Mouse (Mus musculus) Patski (cell line): ENCODE data around the gene Lrg1. TPM values are rescaled to one million over a fixed set of nuclear protein-coding genes. Genes with fewer than 3 reads are reported as not detected.
A peak's percentile ranks its signal among the peaks of the same experiment; 100 is the strongest.

ENCODE experiments used
- ATAC-seq: fragments of 100-300 bp; one replicate; pipeline ENCODE4 v1.8.0; 2021
- CTCF ChIA-PET: fragments of 350-600 bp; sonication (Branson Sonifier 250); formaldehyde crosslinking; loops from one replicate; lab custom pipeline; 2022; ENCODE audit warnings: inconsistent platforms; lab: Charles Lee
- POLR2A ChIA-PET: fragments of 350-600 bp; sonication (Branson Sonifier 250); formaldehyde crosslinking; loops from one replicate; lab custom pipeline; 2022; ENCODE audit warnings: antibody characterized with exemption, inconsistent platforms; lab: Charles Lee
- DNase-seq: peaks from one replicate; pipeline ENCODE4 v3.0.0-alpha.2; 2011; ENCODE audit warnings: low read depth, low spot score
- H3K27me3 ChIP-seq: fragments of 371-371 bp; one replicate; pipeline ENCODE4 v1.5.1; 2021
- CTCF ChIP-seq: fragments of 100-300 bp; IDR thresholded peaks from one replicate; pipeline ENCODE4 v1.5.1; 2021
- in situ Hi-C: fragments of 300-500 bp; cut with MboI; formaldehyde crosslinking; loops from 3 replicates; pipeline ENCODE4 v1.11.1; 2018; ENCODE audit warnings: low pct_unique_long_range_greater_than_20kb, mixed read lengths
- polyA plus RNA-seq: library from polyadenylated mRNA; unstranded; gene quantifications from one replicate; pipeline ENCODE4 v1.2.3, GENCODE M21; 2021

The Lrg1 gene
- polyA plus RNA-seq, 1 experiment from 2014 or later, result 0.08 TPM

DNA sequence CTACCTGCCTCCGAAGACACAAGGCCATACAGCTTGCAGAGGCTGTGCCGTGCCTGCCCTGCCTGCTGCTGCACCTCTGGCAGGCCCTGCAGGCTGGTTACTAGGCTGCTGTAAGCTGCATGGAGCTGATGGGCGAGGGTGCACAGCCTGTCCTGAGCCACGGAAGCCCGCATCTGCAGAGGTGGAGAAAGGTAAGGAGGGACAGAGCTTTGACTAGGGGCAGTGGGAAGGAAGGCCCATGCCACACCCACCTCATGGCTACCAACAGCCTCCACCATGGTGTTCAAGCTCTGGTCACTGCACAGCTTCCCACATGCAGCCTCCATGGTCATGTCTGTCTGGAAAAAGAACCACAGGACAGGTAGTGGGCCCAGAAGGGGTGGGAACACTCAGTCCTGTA, 19.6 kb downstream of the Lrg1 start:
- in situ Hi-C loops, result no loop called here
- POLR2A ChIA-PET, result interaction anchor here (0.8 to 0.9 kb wide), 2 partner anchors 9 to 19 kb away, joined by 3 to 4 read pairs; no protein-coding TSS in a partner anchor
- CTCF ChIA-PET, result interaction anchor here (0.8 to 1.5 kb wide), 3 partner anchors 10 to 12 kb away, joined by 3 to 5 read pairs (median 4); no protein-coding TSS in a partner anchor
- DNase-seq, result no peak
- no peak for TF ChIP-seq CTCF
- ATAC-seq, result no peak
- H3K27me3 ChIP-seq, result no peaks in the 10 kb centered on the region

DNA sequence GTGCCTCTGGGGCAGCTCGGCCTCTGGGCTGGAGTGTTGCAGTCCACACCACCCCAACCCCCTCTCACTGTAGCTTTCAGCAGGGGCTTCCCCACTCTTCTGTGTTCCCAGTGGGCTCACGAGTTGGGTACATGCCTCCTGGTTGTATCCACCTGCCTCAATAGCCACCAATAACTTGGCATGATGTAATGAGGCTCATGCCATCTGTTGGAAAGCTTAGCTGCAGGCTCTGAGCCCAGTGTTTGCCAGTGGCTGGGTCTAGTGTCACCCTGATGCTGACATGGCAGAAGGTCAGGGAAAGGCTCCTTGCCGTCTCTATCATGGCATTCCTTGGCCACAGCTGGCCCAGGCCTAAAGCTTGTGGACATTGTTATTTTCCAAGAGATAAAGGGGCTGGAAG, 21.0 kb downstream of the Lrg1 start:
- TF ChIP-seq CTCF, result no peak
- ChIA-PET CTCF (interaction anchor here (1.8 to 2.3 kb wide), 2 partner anchors 11 kb away, joined by 6 to 10 read pairs; no protein-coding TSS in a partner anchor), POLR2A (interaction anchor here (0.6 kb wide), 1 partner anchor 84 kb away, joined by 6 read pairs; no protein-coding TSS in a partner anchor)
- ATAC-seq, result no peak
- no peaks in the 10 kb centered on the region for H3K27me3 ChIP-seq
- in situ Hi-C loops, result no loop called here
- no peak for DNase-seq

DNA sequence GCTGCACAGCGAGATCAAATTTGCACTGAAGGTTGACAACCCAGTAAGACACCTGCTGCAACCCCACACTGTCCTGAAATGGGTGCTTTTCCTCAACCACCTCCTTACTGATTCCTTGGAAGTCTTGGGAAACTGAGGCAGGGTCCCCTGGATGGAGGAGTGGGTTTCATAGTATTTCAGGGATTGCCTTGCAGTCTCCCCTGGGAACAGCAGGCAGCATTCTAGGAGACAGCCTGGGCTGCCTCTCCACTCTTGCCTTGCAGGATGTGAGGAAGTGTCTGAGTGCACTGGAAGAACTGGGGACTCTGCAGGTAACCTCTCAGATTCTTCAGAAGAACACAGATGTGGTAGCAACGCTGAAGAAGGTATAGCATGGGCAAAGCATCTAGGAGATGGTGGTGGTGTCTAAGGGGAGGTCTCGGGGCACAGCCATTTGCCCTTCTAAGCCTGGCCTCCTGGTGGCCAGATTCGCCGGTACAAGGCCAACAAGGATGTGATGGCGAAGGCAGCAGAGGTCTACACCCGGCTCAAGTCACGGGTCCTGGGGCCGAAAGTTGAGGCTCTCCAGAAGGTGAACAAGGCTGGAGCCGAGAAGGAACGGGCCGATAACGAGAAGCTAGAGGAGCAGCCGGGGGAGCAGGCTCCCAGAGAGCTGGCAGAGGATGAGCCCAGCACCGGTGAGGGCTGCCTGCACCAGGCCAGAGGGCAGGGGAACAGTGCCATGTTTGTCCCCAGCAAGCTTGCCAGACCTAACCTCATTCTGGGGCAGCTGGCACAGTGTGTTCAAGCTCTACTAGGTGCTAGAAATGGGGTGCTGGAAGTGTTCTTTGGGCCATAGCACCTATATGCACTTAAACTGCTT, 22.9 kb downstream of the Lrg1 start:
- ATAC-seq (no peak), DNase-seq (no peak)
- CTCF ChIA-PET, result interaction anchor here (1.8 to 2.3 kb wide), 2 partner anchors 9 to 13 kb away, joined by 6 to 10 read pairs; no protein-coding TSS in a partner anchor
- POLR2A ChIA-PET, result interaction anchor here (1.4 kb wide), 1 partner anchor 10 kb away, joined by 8 read pairs; no protein-coding TSS in a partner anchor
- no peak for TF ChIP-seq CTCF
- H3K27me3 ChIP-seq, result no peaks in the 10 kb centered on the region
- in situ Hi-C loops, result no loop called here

DNA sequence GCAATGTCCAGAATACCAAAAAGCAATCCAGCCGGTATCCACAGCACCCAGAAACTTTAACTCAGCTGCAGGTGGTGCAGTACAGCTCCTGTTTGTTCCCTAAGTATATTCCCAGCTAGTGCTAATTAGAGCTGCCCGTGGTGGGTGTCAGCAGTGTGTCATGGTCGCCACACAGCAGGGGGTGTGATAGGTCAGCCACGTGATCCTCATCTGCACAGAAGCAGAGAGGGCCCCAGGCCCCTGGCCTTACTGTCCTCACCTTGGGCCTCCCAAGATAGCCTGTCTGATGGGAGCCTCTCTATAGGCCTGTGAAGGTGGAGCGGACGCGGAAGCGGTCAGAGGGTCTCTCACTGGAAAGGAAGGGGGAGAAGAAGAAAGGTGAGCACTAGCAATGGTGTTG, 23.6 kb downstream of the Lrg1 start:
- POLR2A ChIA-PET, result interaction anchor here (0.9 kb wide), 1 partner anchor 77 kb away, joined by 3 read pairs; no protein-coding TSS in a partner anchor

DNA sequence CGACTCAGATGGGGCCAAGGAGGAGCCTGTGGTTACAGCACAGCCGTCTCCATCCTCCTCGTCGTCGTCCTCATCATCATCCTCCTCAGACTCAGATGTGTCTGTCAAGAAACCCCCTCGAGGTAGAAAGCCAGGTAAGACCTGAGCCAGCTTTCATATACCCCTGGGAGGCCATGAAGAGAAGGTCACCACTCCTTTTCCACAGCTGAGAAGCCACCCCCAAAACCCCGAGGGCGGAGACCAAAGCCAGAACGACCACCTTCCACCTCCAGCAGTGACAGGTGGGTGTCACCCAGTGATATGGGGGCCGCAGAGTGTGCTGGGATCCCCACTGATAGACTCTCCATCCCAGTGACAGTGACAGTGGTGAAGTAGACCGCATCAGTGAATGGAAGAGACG, 24.9 kb downstream of the Lrg1 start:
- no peak for DNase-seq
- ATAC-seq, result no peak
- in situ Hi-C loops, result no loop called here
- no peaks in the 10 kb centered on the region for H3K27me3 ChIP-seq
- POLR2A ChIA-PET, result no interaction called here
- TF ChIP-seq CTCF, result no peak
- CTCF ChIA-PET, result interaction anchor here (1.1 kb wide), 1 partner anchor 10 kb away, joined by 3 read pairs; no protein-coding TSS in a partner anchor

More for the DNA sequence above, 23.6 kb downstream of the Lrg1 start:
- no peak for TF ChIP-seq CTCF
- DNase-seq (no peak), ATAC-seq (no peak)
- CTCF ChIA-PET, result interaction anchor here (1.1 kb wide), 1 partner anchor 11 kb away, joined by 3 read pairs; no protein-coding TSS in a partner anchor
- no peaks in the 10 kb centered on the region for H3K27me3 ChIP-seq
- in situ Hi-C loops, result no loop called here

DNA sequence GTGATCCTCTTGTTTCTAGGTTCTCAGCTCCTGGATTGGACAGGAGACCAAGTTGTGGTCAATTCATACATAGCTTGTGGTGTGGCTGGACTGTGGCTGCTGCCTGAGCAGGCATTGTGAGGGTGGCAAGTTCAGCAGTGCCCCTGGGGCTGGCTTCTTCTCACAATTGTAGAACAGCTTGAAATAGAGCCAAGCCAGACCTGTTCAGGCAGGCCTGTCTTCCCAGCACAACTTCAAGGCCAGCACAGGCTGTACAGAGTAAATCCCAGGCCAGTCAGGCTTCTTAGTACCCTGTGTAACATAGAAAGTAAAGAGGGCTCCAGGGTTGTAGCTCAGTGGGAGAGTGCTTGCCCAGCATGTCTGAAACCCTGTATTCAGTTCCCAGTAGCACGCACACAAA, 29.0 kb downstream of the Lrg1 start:
- no peaks in the 10 kb centered on the region for H3K27me3 ChIP-seq
- ATAC-seq (no peak), DNase-seq (no peak)
- in situ Hi-C loops, result no loop called here
- ChIA-PET POLR2A (interaction anchor here (1.0 kb wide), 2 partner anchors 9 to 10 kb away, joined by 3 to 9 read pairs; no protein-coding TSS in a partner anchor), CTCF (interaction anchor here (0.7 to 2.0 kb wide), 2 partner anchors 9 to 10 kb away, joined by 3 to 7 read pairs; no protein-coding TSS in a partner anchor)
- TF ChIP-seq CTCF, result no peak

DNA sequence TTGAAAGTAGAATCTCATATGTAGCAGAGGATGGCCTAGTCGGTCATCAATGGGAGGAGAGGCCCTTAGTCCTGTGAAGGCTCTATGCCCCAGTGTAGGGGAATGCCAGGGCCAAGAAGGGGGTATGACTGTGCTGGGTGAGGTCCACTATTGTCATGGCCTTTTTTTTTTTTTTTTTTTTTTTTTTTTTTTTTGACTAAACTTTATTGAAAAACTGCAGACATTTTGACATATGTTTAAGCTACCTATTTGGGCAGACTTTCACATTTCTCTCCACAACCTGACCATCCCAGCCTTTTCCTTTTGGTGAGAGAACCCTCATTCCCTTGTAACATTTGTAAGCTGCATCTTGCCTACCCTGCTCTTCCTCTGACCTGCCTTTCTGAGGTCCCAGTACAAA, 29.5 kb downstream of the Lrg1 start:
- POLR2A ChIA-PET, result interaction anchor here (1.0 kb wide), 2 partner anchors 9 to 10 kb away, joined by 3 to 9 read pairs; no protein-coding TSS in a partner anchor
- in situ Hi-C loops, result no loop called here
- CTCF ChIA-PET, result interaction anchor here (0.7 to 2.0 kb wide), 2 partner anchors 9 kb away, joined by 3 to 7 read pairs; no protein-coding TSS in a partner anchor
- ATAC-seq (no peak), DNase-seq (no peak)
- no peaks in the 10 kb centered on the region for H3K27me3 ChIP-seq
- no peak for TF ChIP-seq CTCF

DNA sequence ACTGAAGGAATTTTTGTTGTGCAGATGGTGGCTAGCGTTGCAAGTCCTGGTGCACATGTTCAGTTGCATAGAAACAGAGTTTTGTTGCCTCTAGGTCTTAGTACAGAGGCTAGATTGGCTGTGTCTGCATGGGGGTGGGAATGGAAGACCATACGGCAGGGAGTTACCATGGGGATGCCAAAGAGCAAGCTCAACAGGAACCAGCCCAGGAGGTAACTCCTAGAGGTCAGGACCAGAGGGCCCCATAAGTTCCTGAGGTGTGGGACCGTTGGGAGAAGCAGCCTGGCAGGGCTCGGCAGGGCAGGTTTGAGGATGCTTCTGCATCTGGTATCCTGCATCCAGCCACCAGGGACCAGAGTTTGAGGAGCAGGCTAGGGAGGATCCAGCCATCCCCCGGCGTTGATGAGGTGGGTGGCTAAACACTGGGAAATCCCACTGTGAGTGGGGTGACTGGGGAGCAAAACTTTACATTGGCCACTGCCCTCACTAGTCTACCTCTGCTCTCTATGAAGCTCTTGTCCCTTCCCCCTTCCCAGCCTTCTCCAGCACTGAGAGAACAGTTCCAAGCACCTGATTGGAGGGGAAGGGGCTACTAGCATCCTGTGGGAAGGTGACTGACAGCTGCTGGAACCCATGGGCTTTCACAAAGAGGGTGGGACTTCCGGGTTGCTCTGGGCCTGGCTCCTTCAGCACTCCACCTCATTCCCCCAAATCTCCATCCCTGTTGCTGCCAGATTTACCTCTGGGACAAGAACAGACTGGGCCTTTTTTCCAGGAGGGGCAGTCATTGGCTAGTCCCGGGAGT, 40.8 kb downstream of the Lrg1 start:
- TF ChIP-seq CTCF, result no peak
- POLR2A ChIA-PET, result interaction anchor here (1.1 kb wide), 1 partner anchor 10 kb away, joined by 3 read pairs; no protein-coding TSS in a partner anchor
- ATAC-seq (peak; percentile 41), DNase-seq (peak; percentile 44)
- in situ Hi-C loops, result no loop called here
- H3K27me3 ChIP-seq, result no peaks in the 10 kb centered on the region
- CTCF ChIA-PET, result interaction anchor here (1.1 to 1.3 kb wide), 2 partner anchors 9 to 10 kb away, joined by 3 read pairs; no protein-coding TSS in a partner anchor

DNA sequence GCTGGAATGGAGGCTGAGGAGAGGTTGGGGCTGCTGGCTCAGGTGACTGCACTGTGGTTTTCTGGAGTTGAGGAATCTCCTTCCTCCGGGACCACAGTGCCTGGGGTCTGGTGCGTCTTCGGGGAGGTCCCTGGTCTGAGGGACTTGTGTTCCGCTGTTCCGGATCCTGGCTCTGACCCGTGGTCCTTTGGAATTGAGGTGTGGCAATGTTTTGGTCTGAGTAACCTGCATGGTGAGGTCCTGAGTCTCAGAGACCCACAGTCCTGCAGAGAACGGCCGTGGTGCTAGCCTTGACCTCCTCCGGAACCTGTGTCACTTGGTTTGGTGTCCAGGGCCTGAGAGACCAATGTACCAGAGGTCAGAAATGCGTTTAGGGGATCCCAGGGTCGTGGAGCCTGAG, 41.9 kb downstream of the Lrg1 start:
- POLR2A ChIA-PET, result no interaction called here
- no peak for TF ChIP-seq CTCF
- DNase-seq, result no peak
- CTCF ChIA-PET, result interaction anchor here (1.3 kb wide), 1 partner anchor 43 kb away, joined by 5 read pairs; the partner anchor contains the start of gene Sh3gl1
- H3K27me3 ChIP-seq, result no peaks in the 10 kb centered on the region
- no peak for ATAC-seq
- in situ Hi-C loops, result no loop called here
